Mouse (Mus musculus) midbrain, postnatal 0 days (tissue): ENCODE data around the gene Tspan15. TPM values are rescaled to one million over a fixed set of nuclear protein-coding genes. Genes with fewer than 3 reads are reported as not detected.
A peak's percentile ranks its signal among the peaks of the same experiment; 100 is the strongest.

Experiments used
- ATAC-seq: fragments of 200-750 bp; cut with Nextera tagmentation; 2 replicates; pipeline ENCODE4 v1.8.0; 2017; ENCODE audit warnings: moderate number of reproducible peaks, mild to moderate bottlenecking, moderate TSS enrichment, moderate library complexity; ENCODE audit not compliant: low FRiP score
- DNase-seq: peaks from one replicate; pipeline ENCODE4 v3.0.0-alpha.2; 2015; ENCODE audit warnings: low spot score
- H3K27ac ChIP-seq: fragments of 300-500 bp; sonication (generic); 2 replicates; pipeline ENCODE4 v1.5.1; 2014; ENCODE audit warnings: low read depth, mild to moderate bottlenecking, low read length, mixed read lengths
- H3K27me3 ChIP-seq: fragments of 300-500 bp; sonication (generic); 2 replicates; pipeline ENCODE4 v1.6.1; 2014; ENCODE audit warnings: low read length, control low read depth, mixed read lengths; ENCODE audit not compliant: insufficient read depth
- H3K36me3 ChIP-seq: fragments of 300-500 bp; sonication (generic); 2 replicates; pipeline ENCODE4 v1.6.1; 2014; ENCODE audit warnings: low read length, control low read depth, mixed read lengths; ENCODE audit not compliant: insufficient read depth
- H3K4me1 ChIP-seq: fragments of 300-500 bp; sonication (generic); 2 replicates; pipeline ENCODE4 v1.6.1; 2014; ENCODE audit warnings: mild to moderate bottlenecking, control low read depth, antibody characterized with exemption, low read length, mixed read lengths; ENCODE audit not compliant: insufficient read depth
- H3K4me2 ChIP-seq: fragments of 300-500 bp; sonication (generic); 2 replicates; pipeline ENCODE4 v1.6.1; 2014; ENCODE audit warnings: low read depth, mild to moderate bottlenecking, low read length, mixed read lengths; ENCODE audit not compliant: poor library complexity, severe bottlenecking
- H3K4me3 ChIP-seq: fragments of 300-500 bp; sonication (generic); 2 replicates; pipeline ENCODE4 v1.5.1; 2014; ENCODE audit warnings: low read depth, mild to moderate bottlenecking, low read length, moderate library complexity
- H3K9ac ChIP-seq: fragments of 300-500 bp; sonication (generic); replicated peaks from 2 replicates; pipeline ENCODE4 v1.6.1; 2014; ENCODE audit warnings: mild to moderate bottlenecking, low read length, moderate library complexity, mixed read lengths; ENCODE audit not compliant: poor library complexity, severe bottlenecking
- H3K9me3 ChIP-seq: fragments of 300-500 bp; sonication (generic); 2 replicates; pipeline ENCODE4 v1.6.1; 2016; ENCODE audit warnings: low read length, control low read depth
- CTCF ChIP-seq: IDR thresholded peaks from 2 replicates; pipeline ENCODE4 v1.5.1; 2016; ENCODE audit warnings: antibody characterized with exemption, mild to moderate bottlenecking
- WGBS: fragments of 180-500 bp; shearing (Covaris S2); extraction: QIAGEN DNeasy Blood & Tissue Kit; methylation state at CpG from one replicate; pipeline ENCODE4 v1.1.7; 2014; 5-methylcytosine and 5-hydroxymethylcytosine counted together
- polyA plus RNA-seq: library from polyadenylated mRNA; unstranded; fragments of >200 nt; fragmentation: Nextera tagmentation; extraction: Ambion mirVana; gene quantifications from 2 replicates; pipeline ENCODE4 v1.2.1, GENCODE M21; 2015
- total RNA-seq: library from RNA; depleted of rRNA; stranded (reverse); fragments of >200 nt; gene quantifications from 2 replicates; pipeline ENCODE4 v1.2.3, GENCODE M21; 2014

Gene Tspan15
- total and polyA plus RNA-seq, 2 experiments from 2014 or later: 17.0 to 20.2 TPM

DNA sequence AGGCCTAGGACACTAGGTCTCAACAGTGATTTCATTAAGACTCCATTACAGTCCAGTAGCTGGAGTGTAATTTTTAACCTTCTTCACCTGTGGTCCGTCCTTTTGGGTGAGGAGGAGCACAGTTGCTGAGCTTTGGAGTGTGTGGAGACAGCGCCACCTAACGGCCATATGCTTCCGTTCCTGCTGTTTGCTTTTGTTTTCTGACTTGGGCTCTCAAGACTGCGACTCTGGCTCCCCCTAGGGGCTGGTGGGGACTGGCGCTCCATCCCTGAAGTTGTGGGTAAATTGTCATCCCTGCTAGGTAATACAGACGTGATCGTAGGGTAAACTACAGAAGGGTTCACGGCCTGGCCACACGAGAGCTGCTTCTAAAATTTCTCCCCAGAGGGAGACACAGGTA is 48.0 kb downstream of the Tspan15 start:
- ATAC-seq (peak; percentile 82), DNase-seq (peak; percentile 95)
- 2% methylated on average over 10 of the region's 10 CpGs for WGBS
- H3K36me3 ChIP-seq: no peaks in the 10 kb centered on the region
- no peaks in the 10 kb centered on the region for H3K9me3 ChIP-seq
- H3K4me3 ChIP-seq: no peak overlapping the region
- H3K4me1 ChIP-seq: no peaks in the 10 kb centered on the region
- H3K9ac ChIP-seq: no peak overlapping the region
- TF ChIP-seq CTCF: peak; percentile 100
- H3K4me2 ChIP-seq: no peak overlapping the region
- H3K27me3 ChIP-seq: peaks cover 3% of the 10 kb centered on the region
- H3K27ac ChIP-seq: no peak overlapping the region

DNA sequence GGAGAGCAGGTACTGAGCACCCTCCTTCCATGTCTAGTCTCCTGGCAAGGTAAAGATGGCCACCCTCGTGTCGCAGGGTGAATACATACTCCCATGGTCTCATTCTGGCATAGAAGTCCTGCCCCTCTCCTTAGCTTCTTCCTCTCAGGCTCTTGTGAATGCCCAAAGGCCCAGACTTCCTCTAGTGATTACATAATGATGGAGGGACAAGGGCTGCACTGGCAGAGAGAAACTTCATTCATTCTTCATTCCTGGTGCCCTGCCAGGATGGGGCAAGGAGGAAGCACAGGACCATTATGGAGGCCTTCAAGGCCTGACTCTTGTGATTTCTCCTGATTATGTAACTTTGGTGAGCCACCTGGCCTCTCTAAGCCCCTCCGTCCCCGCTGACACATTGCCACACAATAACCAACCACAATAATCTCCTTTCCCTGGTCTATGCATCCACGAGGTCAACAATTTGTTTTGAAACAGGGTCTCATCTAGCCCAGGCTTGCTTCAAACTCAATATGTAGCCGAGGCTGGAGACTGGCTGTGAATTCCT is 48.5 kb downstream of the Tspan15 start:
- WGBS: 66% methylated on average over 6 of the region's 6 CpGs

DNA sequence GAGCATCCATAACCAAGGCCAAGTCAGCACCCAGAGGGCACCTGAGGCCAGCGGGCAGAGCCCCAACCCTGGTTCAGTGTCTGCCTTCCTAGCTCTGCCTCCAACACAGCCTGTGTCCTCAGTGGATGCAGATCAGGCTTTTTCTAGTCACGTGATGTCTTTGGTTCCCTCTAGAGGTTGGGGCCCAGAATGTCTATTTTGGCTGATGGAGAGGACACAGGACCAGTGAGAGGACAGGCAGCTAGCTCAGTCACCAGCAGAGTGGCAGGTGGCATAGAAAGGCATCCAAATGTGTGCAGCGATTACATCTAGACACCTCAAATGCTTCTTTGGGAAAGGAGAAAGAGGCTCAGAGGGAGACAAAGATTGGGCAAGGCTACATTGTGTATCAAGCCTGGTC is 49.4 kb downstream of the Tspan15 start:
- no peaks in the 10 kb centered on the region for H3K4me1 ChIP-seq
- H3K4me2 ChIP-seq: no peak overlapping the region
- H3K4me3 ChIP-seq: no peak overlapping the region
- DNase-seq: no peak
- TF ChIP-seq CTCF: 0 out of 2 replicates have a peak, but pooled peaks have one; percentile 21
- no peaks in the 10 kb centered on the region for H3K36me3 ChIP-seq
- no peaks in the 10 kb centered on the region for H3K9me3 ChIP-seq
- no peak for ATAC-seq
- peaks cover 3% of the 10 kb centered on the region for H3K27me3 ChIP-seq
- H3K9ac ChIP-seq: no peak overlapping the region
- WGBS: 46% methylated on average over 3 of the region's 3 CpGs
- no peak overlapping the region for H3K27ac ChIP-seq

More for the DNA sequence above, 48.5 kb downstream of the Tspan15 start:
- no peak for TF ChIP-seq CTCF
- Histone ChIP-seq H3K4me2 (no peak overlapping the region), H3K9me3 (no peaks in the 10 kb centered on the region), H3K27ac (no peak overlapping the region), H3K4me3 (no peak overlapping the region), H3K36me3 (no peaks in the 10 kb centered on the region), H3K9ac (no peak overlapping the region), H3K4me1 (no peaks in the 10 kb centered on the region), H3K27me3 (peaks cover 3% of the 10 kb centered on the region)
- DNase-seq (no peak), ATAC-seq (no peak)

DNA sequence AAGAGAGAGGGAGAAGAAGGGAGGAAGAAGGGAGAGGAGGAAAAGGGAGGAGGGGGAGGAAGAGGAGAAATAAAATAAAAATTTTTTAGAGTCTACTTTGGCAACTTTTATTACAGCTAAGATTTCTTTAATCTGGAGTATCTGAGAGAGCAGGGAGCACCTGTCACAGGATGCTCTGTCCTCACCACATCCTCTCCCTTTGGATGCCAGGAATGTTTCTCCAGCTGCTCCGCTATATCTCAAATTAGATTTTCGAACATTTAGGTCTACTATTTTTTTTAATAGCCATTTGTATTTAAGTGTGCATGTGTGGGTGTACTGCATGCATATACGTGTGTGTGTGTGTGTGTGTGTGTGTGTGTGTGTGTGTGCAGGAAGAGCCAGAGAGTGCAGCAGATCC is 51.1 kb downstream of the Tspan15 start:
- DNase-seq (no peak), ATAC-seq (no peak)
- TF ChIP-seq CTCF: no peak
- H3K4me2 ChIP-seq: no peak overlapping the region
- WGBS: 95% methylated on average over 3 of the region's 3 CpGs
- H3K9ac ChIP-seq: no peak overlapping the region
- H3K9me3 ChIP-seq: peaks cover 3% of the 10 kb centered on the region; the same call in 1 of the 2 replicates
- H3K36me3 ChIP-seq: no peaks in the 10 kb centered on the region
- H3K4me1 ChIP-seq: no peaks in the 10 kb centered on the region
- no peak overlapping the region for H3K27ac ChIP-seq
- no peak overlapping the region for H3K4me3 ChIP-seq
- 0 out of 2 replicates have a peak, but pooled peaks cover 3% of the 10 kb centered on the region for H3K27me3 ChIP-seq

DNA sequence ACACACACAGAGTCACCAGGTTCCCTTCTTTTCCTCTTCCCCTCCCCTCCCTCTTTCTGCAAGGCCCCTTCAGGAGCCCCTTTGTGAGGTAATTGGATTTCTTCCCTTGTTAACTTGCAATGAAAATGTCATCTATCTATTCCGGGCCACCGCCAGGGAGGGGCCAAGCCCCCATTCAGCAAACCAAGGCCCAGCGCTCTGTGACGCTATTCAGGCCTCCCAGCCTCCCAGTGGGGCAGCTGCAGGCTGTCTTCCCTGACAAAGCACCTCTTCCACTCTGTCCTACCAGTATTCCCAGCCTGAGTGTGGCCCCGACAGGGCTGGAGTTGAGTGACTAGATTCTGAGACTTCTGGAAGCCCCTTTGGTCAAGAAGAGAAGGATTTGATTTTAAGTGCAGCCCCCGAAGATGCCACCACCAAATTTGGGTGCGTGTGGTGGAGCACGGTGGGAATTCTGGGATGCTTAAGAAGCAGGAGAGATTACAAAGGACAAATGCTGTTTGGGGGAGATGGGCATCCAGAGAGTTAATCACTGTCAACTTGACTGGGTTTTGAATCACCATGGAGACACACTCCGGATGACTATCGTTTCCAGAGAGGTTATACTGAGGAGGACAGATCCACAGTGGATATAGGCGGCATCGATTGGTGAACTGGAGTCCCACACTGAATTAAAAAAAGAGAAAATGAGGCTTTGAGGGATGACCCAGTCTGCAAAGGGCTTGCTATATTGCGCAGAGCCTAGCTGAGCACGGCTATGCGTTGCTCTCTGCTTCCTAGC is 56.3 kb downstream of the Tspan15 start:
- H3K9me3 ChIP-seq: peaks cover 3% of the 10 kb centered on the region; the same call in 1 of the 2 replicates
- ATAC-seq (no peak), DNase-seq (no peak)
- no peak overlapping the region for H3K4me3 ChIP-seq
- no peaks in the 10 kb centered on the region for H3K4me1 ChIP-seq
- H3K9ac ChIP-seq: no peak overlapping the region
- TF ChIP-seq CTCF: no peak
- WGBS: 17% methylated on average over 15 of the region's 15 CpGs
- no peaks in the 10 kb centered on the region for H3K36me3 ChIP-seq
- H3K27ac ChIP-seq: no peak overlapping the region
- no peaks in the 10 kb centered on the region for H3K27me3 ChIP-seq
- H3K4me2 ChIP-seq: no peak overlapping the region

DNA sequence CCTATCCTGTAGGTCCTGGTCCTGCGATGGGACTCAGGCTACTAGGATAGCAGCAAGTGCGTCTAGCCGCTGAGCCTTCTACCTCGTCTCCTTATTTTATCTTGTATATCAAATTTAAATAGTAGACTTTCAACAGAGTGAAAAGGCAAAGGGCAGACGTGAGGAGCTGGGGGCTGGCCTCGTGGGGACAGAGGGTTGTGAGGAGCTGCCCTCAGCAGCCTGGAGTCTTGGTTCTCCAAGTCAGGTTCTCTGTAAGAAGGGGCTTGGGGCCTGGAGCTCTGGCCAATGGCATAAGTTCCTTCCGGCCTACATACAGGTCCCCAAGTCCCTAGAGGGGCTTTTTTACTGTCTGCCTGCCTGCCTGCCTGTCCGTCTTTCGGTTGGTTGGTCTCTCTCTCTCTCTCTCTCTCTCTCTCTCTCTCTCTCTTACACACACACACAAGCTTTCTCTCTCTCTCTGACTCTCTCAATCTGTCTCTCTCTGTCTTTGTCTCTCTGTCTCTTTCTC is 57.1 kb downstream of the Tspan15 start:
- Histone ChIP-seq H3K27ac (no peak overlapping the region), H3K9me3 (peaks cover 3% of the 10 kb centered on the region; the same call in 1 of the 2 replicates), H3K4me2 (no peak overlapping the region), H3K4me3 (no peak overlapping the region), H3K27me3 (no peaks in the 10 kb centered on the region), H3K9ac (no peak overlapping the region), H3K36me3 (no peaks in the 10 kb centered on the region), H3K4me1 (no peaks in the 10 kb centered on the region)
- DNase-seq (no peak), ATAC-seq (no peak)
- 20% methylated on average over 9 of the region's 9 CpGs for WGBS
- TF ChIP-seq CTCF: no peak
